Mouse (Mus musculus) gastrocnemius, postnatal 25 days (tissue): Measurements from ENCODE around the gene Mef2b. TPM values are rescaled to one million over a fixed set of nuclear protein-coding genes. Genes with fewer than 3 reads are reported as not detected.

ENCODE experiments used
- DNase-seq: peaks from one replicate; pipeline ENCODE4 v3.0.0; 2022
- long read RNA-seq, 2 experiments: library from polyadenylated mRNA; stranded (forward); transcript quantifications; one replicate each; pipeline ENCODE4 v2.0.0; 2021
- total RNA-seq, 2 experiments: library from RNA; stranded (reverse); gene quantifications; 1 replicate in 1 of 2; 2 replicates in 1 of 2; pipeline ENCODE4 v1.2.3; 2021

The Mef2b gene
- under 1 TPM; 0.21 to 0.23 TPM for total RNA-seq
- long read RNA-seq, experiment 1, partial matches to known transcripts = 0 of 2 reads
- long read RNA-seq, experiment 1, other reads (novel, unspliced or antisense) = 2 of 2 reads
- long read RNA-seq, experiment 2, partial matches to known transcripts = 0 of 1 reads
- long read RNA-seq, experiment 2, other reads (novel, unspliced or antisense) = 1 of 1 reads

- DNase-seq = peak; percentile 99
These were observed at the start of gene Mef2b, which contains the start of the genes Rfxank and Borcs8 for GRCm38 (mm10) chr8:70139026-70139857. Gene Mef2b (plus strand): TSS chr8:70139711. Gene Rfxank (minus strand): TSS chr8:70139154. Gene Borcs8 (plus strand): TSS chr8:70139499.

- DNase-seq = no peak
These were observed 46.7 kb upstream of the Mef2b start for GRCm38 (mm10) chr8:70092786-70093185.

- no peak for DNase-seq
These were observed 40.2 kb upstream of the Mef2b start for GRCm38 (mm10) chr8:70099276-70099675.

- DNase-seq = no peak
These were observed 39.3 kb upstream of the Mef2b start for GRCm38 (mm10) chr8:70100241-70100640.

- DNase-seq = no peak
These were observed 35.0 kb upstream of the Mef2b start for GRCm38 (mm10) chr8:70104506-70104905.

GRCm38 (mm10) chr8:70104922-70105321 is 34.6 kb upstream of the Mef2b start:
- DNase-seq = no peak

- no peak for DNase-seq
These were observed 29.1 kb upstream of the Mef2b start for GRCm38 (mm10) chr8:70110451-70110850.

GRCm38 (mm10) chr8:70111192-70111795 is 28.2 kb upstream of the Mef2b start:
- no peak for DNase-seq

GRCm38 (mm10) chr8:70112401-70113016 is 27.0 kb upstream of the Mef2b start:
- DNase-seq = no peak

GRCm38 (mm10) chr8:70114488-70114887 is 25.0 kb upstream of the Mef2b start:
- DNase-seq = no peak

GRCm38 (mm10) chr8:70114892-70115291 is 24.6 kb upstream of the Mef2b start:
- DNase-seq = no peak

- DNase-seq = no peak
These were observed 21.9 kb upstream of the Mef2b start for GRCm38 (mm10) chr8:70117611-70118010.

GRCm38 (mm10) chr8:70118726-70119700 is 20.5 kb upstream of the Mef2b start:
- DNase-seq = no peak

GRCm38 (mm10) chr8:70120667-70121066 is 18.8 kb upstream of the Mef2b start, which contains the start of gene Ncan:
Gene Ncan (minus strand): TSS chr8:70120873.
- no peak for DNase-seq

- DNase-seq = no peak
These were observed 16.6 kb upstream of the Mef2b start for GRCm38 (mm10) chr8:70122863-70123262.

- no peak for DNase-seq
These were observed 14.5 kb upstream of the Mef2b start for GRCm38 (mm10) chr8:70124992-70125391.

GRCm38 (mm10) chr8:70128435-70128834 is 11.1 kb upstream of the Mef2b start:
- DNase-seq = peak; percentile 67

GRCm38 (mm10) chr8:70129309-70129952 is 10.1 kb upstream of the Mef2b start:
- peak; percentile 23 for DNase-seq

GRCm38 (mm10) chr8:70130066-70130465 is 9.4 kb upstream of the Mef2b start:
- DNase-seq = no peak

- peak; percentile 76 for DNase-seq
These were observed 8.2 kb upstream of the Mef2b start, which contains the start of gene Nr2c2ap for GRCm38 (mm10) chr8:70131166-70131883. Gene Nr2c2ap (plus strand): TSS chr8:70131333.
